Mouse (Mus musculus) ES-E14 (cell line): ENCODE data around the gene Bcas3.

Source experiments
- CHD2 ChIP-seq: IDR thresholded peaks from 2 replicates; pipeline ENCODE4 v1.6.1; 2014; ENCODE audit warnings: mild to moderate bottlenecking, low read depth, low read length, inconsistent platforms
- HCFC1 ChIP-seq: IDR thresholded peaks from 2 replicates; pipeline ENCODE4 v1.6.1; 2012; ENCODE audit warnings: low read length, inconsistent platforms, borderline replicate concordance; ENCODE audit not compliant: insufficient read depth
- MAFK ChIP-seq: IDR thresholded peaks from 2 replicates; pipeline ENCODE4 v1.6.1; 2014; ENCODE audit warnings: mild to moderate bottlenecking, low read depth, low read length, inconsistent platforms; ENCODE audit not compliant: insufficient read depth
- ZC3H11A ChIP-seq: IDR thresholded peaks from 2 replicates; pipeline ENCODE4 v1.6.1; 2012; ENCODE audit warnings: low read depth, mild to moderate bottlenecking, inconsistent platforms, low read length, borderline replicate concordance
- ZNF384 ChIP-seq: IDR thresholded peaks from 2 replicates; pipeline ENCODE4 v1.6.1; 2012; ENCODE audit warnings: low read depth, low read length, inconsistent platforms

GRCm38 (mm10) chr11:85366168-85366567 is 13.2 kb downstream of the Bcas3 start:
- no peak for TF ChIP-seq MAFK
- TF ChIP-seq HCFC1: no peak
- no peak for TF ChIP-seq ZNF384
- TF ChIP-seq ZC3H11A: no peak
- TF ChIP-seq CHD2: no peak
